Mouse (Mus musculus) MEL-GATA-1-ER (cell line): ENCODE data around the gene Pard3.

Experiments used
- DNase-seq: peaks from one replicate; pipeline ENCODE4 v3.0.0-alpha.2; 2012; ENCODE audit warnings: low read depth; ENCODE audit errors: extremely low read depth

Pard3 gene

GRCm38 (mm10) chr8:127063551-127064360, at the start of gene Pard3:
Gene Pard3, plus strand, starts transcription at chr8:127063893.
- DNase-seq = no peak

DNA sequence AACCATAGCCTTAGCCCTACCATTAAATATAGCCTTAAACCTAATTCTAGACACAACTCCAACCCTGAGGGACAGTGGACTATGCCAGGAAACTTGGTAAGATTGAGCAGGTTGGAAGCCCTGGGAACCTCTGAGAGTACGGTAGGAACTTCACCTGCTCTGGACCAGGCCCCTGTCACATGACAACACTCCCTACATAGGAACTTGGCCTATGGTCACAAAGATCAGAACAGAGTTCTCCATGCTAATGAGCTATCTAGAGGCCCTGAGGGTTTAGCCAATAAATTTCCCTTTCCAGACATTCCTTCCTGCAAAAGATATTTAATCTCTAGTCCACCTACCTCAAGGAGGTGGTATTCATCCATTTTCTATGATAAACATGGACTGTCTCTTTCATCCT, 41.9 kb upstream of the Pard3 start:
- no peak for DNase-seq

GRCm38 (mm10) chr8:127025256-127025717, 38.4 kb upstream of the Pard3 start:
- DNase-seq = no peak

DNA sequence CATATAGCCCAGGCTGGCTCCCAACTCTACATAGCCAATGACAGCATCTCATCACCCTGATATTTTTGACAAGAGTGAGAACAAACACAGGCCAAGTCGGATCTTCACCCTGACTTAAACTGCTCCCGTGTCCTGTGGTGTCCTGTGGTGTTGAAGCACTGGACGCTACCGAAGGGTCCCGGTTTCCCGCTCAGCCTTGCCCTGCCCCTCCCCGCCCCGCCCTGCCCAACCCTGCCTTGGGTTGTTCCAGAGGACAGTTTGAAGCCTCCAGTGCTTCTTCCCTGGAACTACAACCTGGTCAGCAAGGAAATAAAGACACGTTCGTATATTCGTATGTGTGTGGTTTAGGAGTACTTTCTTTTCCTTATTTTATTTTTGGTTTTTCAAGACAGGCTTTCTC, 37.9 kb upstream of the Pard3 start:
- no peak for DNase-seq

DNA sequence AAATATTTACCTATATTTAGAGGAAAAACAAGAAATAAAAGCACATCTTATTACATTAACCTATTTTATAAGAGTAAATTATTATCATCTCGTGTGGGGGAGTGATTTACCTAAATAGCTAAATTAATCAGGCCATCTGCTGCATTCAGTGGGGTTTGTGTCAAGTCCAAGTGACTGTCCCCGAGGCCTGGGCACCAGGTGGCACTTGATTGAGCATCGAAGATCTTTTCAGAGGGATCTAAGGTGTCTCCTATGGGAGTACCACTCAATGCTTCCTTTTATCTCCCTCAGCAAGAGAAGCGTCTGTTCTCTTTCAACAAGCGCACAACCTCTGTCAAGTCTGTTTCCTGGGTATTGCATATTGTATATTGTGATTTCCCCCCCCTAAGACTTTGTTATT, 32.2 kb upstream of the Pard3 start:
- DNase-seq = no peak

DNA sequence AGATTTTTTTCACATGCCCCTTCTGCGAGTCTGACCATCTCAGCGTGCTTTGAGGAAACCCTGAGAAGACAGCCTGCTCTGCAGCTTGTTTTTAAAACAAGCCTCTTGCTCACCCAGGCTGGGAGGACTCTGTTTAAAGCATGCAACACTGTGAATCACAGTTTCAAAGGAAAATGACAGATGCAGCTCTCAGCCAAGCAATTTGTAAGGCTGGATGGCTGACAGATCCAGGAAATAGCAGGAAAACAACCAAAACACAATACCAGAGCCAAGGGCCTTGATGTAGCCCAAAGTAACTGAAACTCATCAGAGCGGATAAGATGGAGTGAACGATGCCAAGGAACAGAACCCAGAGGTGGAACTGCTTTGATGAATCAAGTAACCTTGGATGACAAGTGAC, 24.8 kb upstream of the Pard3 start:
- no peak for DNase-seq

GRCm38 (mm10) chr8:127049996-127050395, 13.7 kb upstream of the Pard3 start:
- DNase-seq = no peak

DNA sequence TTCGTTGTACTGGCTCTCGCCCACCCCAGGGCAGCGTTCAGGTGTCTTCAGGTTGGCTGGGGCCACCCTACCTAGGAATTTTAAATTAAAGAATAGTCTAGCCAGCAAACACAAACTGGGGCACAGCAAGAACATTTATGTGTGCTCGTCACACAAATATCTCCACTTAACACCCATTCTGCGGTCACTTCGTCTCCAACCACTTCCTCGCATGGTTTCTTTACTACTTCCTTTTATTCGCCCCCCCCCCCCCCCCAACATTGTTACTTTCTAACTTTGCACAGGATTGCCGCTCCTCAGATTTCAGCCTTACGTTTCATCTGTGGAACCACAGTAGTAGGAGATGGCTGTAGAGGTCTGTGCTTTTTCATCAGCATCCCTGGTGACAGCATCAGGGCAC, 11.6 kb upstream of the Pard3 start:
- DNase-seq = no peak

GRCm38 (mm10) chr8:127055081-127055480, 8.6 kb upstream of the Pard3 start:
- DNase-seq = no peak

DNA sequence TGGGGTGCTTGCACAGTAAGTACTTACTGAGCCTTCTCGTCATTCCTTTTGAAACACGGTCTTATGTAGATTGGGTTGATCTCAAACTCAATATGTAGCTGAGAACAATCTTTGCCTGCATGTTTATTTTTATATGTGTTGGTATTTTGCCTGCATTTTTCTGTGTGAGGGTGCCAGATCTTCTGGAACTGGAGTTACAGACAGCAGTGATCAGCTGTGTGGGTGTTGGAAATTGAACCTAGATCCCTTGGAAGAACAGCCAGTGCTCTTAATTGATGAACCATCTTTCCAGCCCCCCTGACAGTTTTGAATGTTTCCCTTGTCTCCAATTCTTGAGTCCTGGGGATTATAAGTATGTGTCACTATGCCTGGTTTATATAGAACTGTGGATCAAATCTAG, 4.9 kb upstream of the Pard3 start:
- DNase-seq = no peak

GRCm38 (mm10) chr8:127059826-127060225, 3.9 kb upstream of the Pard3 start:
- DNase-seq = no peak

DNA sequence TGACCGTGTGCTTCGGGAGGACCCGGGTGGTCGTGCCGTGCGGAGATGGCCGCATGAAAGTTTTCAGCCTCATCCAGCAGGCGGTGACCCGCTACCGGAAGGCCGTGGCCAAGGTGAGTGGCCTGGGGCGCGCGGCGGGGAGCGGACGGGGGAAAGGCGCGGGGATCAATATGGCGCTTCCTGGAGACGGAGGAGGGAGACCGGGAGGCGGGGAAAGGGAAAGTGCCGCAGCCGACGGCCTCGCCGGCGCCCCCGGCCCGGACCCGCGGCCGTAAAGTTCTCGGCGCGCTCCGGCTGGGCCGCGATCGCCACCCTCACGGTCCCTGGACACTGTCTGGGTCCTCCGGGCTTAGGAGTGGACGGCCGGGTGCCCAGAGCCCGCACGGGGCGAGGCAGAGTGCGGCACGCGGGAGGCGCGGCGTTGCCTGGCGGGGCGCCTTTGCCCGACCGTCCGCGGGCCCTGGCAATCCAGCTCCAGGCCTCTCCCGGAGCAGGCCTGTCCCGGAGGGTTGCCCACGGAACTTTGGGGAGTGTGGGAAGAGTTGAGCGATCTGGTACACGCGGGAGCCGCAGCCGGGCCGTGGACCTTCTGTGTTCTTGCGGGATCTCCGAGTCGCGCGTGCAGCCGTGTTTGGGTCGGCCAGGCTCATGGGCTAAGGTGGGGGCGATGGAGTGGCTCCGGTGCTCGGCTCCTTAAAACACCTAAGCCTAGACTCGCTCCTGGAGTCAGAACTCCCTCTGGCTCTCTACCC, 844 bp downstream of the Pard3 start:
- DNase-seq = no peak

- no peak for DNase-seq
These were observed 1.4 kb downstream of the Pard3 start for GRCm38 (mm10) chr8:127065113-127065473.

- no peak for DNase-seq
These were observed 2.1 kb downstream of the Pard3 start for GRCm38 (mm10) chr8:127065791-127066190.

- DNase-seq = no peak
These were observed 2.8 kb downstream of the Pard3 start for GRCm38 (mm10) chr8:127066501-127066900.

GRCm38 (mm10) chr8:127068719-127069118, 5.0 kb downstream of the Pard3 start:
- no peak for DNase-seq

GRCm38 (mm10) chr8:127070225-127070624, 6.5 kb downstream of the Pard3 start:
- DNase-seq = no peak

GRCm38 (mm10) chr8:127073052-127073618, 9.4 kb downstream of the Pard3 start:
- no peak for DNase-seq

- no peak for DNase-seq
These were observed 12.8 kb downstream of the Pard3 start for GRCm38 (mm10) chr8:127076511-127076910.

DNA sequence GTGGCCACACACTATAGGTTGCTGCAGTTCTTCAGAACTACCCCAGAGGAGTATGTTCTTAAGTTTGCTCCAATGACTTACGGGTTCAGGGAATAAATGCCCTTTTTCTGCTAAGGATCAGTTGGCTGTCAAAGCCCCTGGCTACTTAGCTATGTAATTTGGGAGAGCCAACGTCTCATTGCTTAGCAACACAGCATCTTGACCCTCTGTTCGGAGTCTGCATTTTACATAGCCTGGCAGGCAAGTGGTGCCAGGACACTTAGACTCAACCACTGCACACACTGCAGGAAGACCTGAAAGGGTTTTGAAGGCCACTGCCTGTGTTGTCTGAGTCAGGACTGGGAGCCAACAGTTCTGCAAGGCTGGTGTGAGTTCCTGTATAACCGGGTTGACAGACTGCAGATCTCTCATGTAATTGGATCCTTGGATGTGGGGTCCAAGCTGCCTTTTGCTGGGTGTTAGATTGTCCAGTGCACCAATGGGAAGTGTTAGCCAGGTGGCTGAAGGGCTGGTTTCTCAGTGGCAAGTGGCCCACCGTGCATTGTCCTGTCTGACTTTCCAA, 15.6 kb downstream of the Pard3 start:
- DNase-seq = no peak

DNA sequence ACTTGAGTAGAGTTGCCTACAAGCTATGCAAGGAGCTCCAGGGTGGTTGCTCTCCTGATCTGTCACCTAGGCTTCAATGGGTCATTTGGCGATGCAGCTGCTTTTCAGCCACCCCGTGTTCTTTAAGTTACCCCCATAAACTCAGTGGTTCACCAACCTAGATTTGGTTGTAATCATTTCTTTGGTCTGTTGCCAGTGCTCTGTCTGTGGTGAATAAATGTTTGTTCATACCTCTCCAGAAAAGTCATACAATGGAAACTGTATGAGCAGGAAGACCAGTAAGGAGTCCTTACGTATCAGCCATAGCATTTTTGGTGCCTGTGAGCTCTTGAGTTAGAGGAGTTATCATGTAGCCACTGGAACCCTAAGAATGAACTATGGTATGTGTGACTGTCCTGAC, 17.6 kb downstream of the Pard3 start:
- no peak for DNase-seq

- DNase-seq = no peak
These were observed 18.8 kb downstream of the Pard3 start for GRCm38 (mm10) chr8:127082486-127082885.
